Mouse (Mus musculus): Measurements from ENCODE around the gene Ykt6. TPM values are rescaled to one million over a fixed set of nuclear protein-coding genes. Genes with fewer than 3 reads are reported as not detected.
A peak's percentile ranks its signal among the peaks of the same experiment; 100 is the strongest.

Ykt6 gene
- polyA plus RNA-seq, 1 experiment from 2014 or later, result 33.1 TPM

GRCm38 (mm10) chr11:5974053-5974452 is 18.6 kb downstream of the Ykt6 start:
- Histone ChIP-seq H3K36me3 (ENCODE audit: control insufficient read depth, insufficient read depth, low read length) (peaks cover 9% of the 10 kb centered on the region; the same call in 1 of the 2 replicates), H3K4me1 (ENCODE audit: control insufficient read depth, insufficient read depth, low read length) (peaks cover 12% of the 10 kb centered on the region; the same call in 1 of the 2 replicates), H3K9ac (ENCODE audit: low read depth, low read length) (no peak overlapping the region), H3K4me2 (ENCODE audit: low read depth, low read length) (no peak overlapping the region), H3K9me3 (ENCODE audit: control insufficient read depth, low read length) (no peaks in the 10 kb centered on the region), H3K4me3 (ENCODE audit: low read depth, low read length) (no peak overlapping the region), H3K27ac (replicated peaks; ENCODE audit: low read depth, low read length) (no peak overlapping the region), H3K27me3 (replicated peaks; ENCODE audit: control insufficient read depth, insufficient read depth, low read length) (no peaks in the 10 kb centered on the region)
- WGBS, result 53% methylated on average over 6 of the region's 6 CpGs
- no peak for DNase-seq (ENCODE audit: low spot score)
- ATAC-seq (ENCODE audit: low read depth), result no peak

DNA sequence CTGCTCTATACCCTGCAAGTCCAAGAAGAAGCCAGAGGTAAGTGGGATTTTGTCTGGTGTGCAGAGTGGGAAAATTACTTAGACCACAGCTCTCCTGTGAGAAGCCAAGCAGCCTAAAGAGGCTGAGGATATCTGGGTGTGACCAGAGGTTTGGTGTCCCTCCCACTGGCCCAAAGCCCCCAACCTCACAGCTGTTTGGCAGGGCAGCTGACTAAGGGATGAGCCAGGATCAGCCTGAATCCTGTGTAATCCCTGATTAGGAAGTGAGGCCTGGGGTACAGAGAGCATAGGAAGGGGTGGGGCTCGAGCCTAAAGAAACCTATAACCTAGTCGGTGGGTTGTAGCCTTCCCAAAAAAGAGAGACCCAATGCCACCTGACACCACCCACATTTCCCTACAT is 19.6 kb downstream of the Ykt6 start:
- Histone ChIP-seq H3K27me3 (replicated peaks; ENCODE audit: control insufficient read depth, insufficient read depth, low read length) (no peaks in the 10 kb centered on the region), H3K4me2 (ENCODE audit: low read depth, low read length) (no peak overlapping the region), H3K4me1 (ENCODE audit: control insufficient read depth, insufficient read depth, low read length) (peaks cover 12% of the 10 kb centered on the region; the same call in 1 of the 2 replicates), H3K9ac (ENCODE audit: low read depth, low read length) (no peak overlapping the region), H3K9me3 (ENCODE audit: control insufficient read depth, low read length) (no peaks in the 10 kb centered on the region), H3K4me3 (ENCODE audit: low read depth, low read length) (no peak overlapping the region), H3K36me3 (ENCODE audit: control insufficient read depth, insufficient read depth, low read length) (0 out of 2 replicates have a peak, but pooled peaks cover 1% of the 10 kb centered on the region), H3K27ac (replicated peaks; ENCODE audit: low read depth, low read length) (no peak overlapping the region)
- ATAC-seq (ENCODE audit: low read depth) (no peak; the same call in 1 of the 2 replicates), DNase-seq (ENCODE audit: low spot score) (peak; percentile 53)
- 31% methylated on average over 2 of the region's 2 CpGs for WGBS

- peaks cover 10% of the 10 kb centered on the region; the same call in 1 of the 2 replicates for H3K4me1 ChIP-seq (ENCODE audit: control insufficient read depth, insufficient read depth, low read length)
- 21% methylated on average over 8 of the region's 9 CpGs for WGBS
- H3K9ac ChIP-seq (ENCODE audit: low read depth, low read length), result no peak overlapping the region; the same call in 1 of the 2 replicates
- no peaks in the 10 kb centered on the region for H3K36me3 ChIP-seq (ENCODE audit: control insufficient read depth, insufficient read depth, low read length)
- H3K4me2 ChIP-seq (ENCODE audit: low read depth, low read length), result no peak overlapping the region
- no peak overlapping the region for H3K4me3 ChIP-seq (ENCODE audit: low read depth, low read length)
- no peaks in the 10 kb centered on the region for H3K27me3 ChIP-seq (replicated peaks; ENCODE audit: control insufficient read depth, insufficient read depth, low read length)
- ATAC-seq (ENCODE audit: low read depth) (peak; percentile 51), DNase-seq (ENCODE audit: low spot score) (peak; percentile 38)
- no peaks in the 10 kb centered on the region for H3K9me3 ChIP-seq (ENCODE audit: control insufficient read depth, low read length)
- H3K27ac ChIP-seq (replicated peaks; ENCODE audit: low read depth, low read length), result no peak overlapping the region
Measured at GRCm38 (mm10) chr11:5976106-5976505, 20.6 kb downstream of the Ykt6 start.

GRCm38 (mm10) chr11:5979088-5979487 is 23.6 kb downstream of the Ykt6 start:
- Histone ChIP-seq H3K4me2 (ENCODE audit: low read depth, low read length) (no peak overlapping the region), H3K9ac (ENCODE audit: low read depth, low read length) (no peak overlapping the region), H3K4me3 (ENCODE audit: low read depth, low read length) (no peak overlapping the region), H3K27ac (replicated peaks; ENCODE audit: low read depth, low read length) (no peak overlapping the region), H3K9me3 (ENCODE audit: control insufficient read depth, low read length) (no peaks in the 10 kb centered on the region), H3K4me1 (ENCODE audit: control insufficient read depth, insufficient read depth, low read length) (no peaks in the 10 kb centered on the region), H3K27me3 (replicated peaks; ENCODE audit: control insufficient read depth, insufficient read depth, low read length) (no peaks in the 10 kb centered on the region), H3K36me3 (ENCODE audit: control insufficient read depth, insufficient read depth, low read length) (no peaks in the 10 kb centered on the region)
- ATAC-seq (ENCODE audit: low read depth) (no peak), DNase-seq (ENCODE audit: low spot score) (no peak)
- 79% methylated on average over 7 of the region's 7 CpGs for WGBS

GRCm38 (mm10) chr11:5980108-5980507 is 24.6 kb downstream of the Ykt6 start:
- Histone ChIP-seq H3K4me2 (ENCODE audit: low read depth, low read length) (no peak overlapping the region), H3K9ac (ENCODE audit: low read depth, low read length) (no peak overlapping the region), H3K27me3 (replicated peaks; ENCODE audit: control insufficient read depth, insufficient read depth, low read length) (no peaks in the 10 kb centered on the region), H3K4me3 (ENCODE audit: low read depth, low read length) (no peak overlapping the region), H3K9me3 (ENCODE audit: control insufficient read depth, low read length) (no peaks in the 10 kb centered on the region), H3K4me1 (ENCODE audit: control insufficient read depth, insufficient read depth, low read length) (no peaks in the 10 kb centered on the region), H3K36me3 (ENCODE audit: control insufficient read depth, insufficient read depth, low read length) (no peaks in the 10 kb centered on the region), H3K27ac (replicated peaks; ENCODE audit: low read depth, low read length) (no peak overlapping the region)
- 100% methylated on average over 2 of the region's 2 CpGs for WGBS
- ATAC-seq (ENCODE audit: low read depth) (no peak), DNase-seq (ENCODE audit: low spot score) (no peak)

DNA sequence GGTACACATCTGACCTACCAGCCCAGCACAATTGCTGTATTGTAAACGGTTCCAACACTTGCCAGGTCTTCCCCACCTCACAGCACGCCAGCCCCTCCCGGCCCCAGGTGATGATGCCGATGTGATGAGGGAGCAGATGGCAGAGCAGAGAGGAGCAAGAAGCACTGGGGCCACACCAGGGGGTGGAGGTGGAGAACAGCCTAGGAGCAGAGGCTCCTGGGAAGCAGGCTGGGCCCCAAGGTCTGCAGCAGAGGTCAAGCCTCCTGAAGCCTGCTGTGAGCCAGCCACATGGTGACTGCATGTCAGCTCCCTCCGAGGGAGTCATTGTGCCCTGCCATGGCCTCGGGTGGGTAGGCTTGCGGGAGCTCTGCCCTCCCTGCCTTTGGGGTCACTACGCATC is 25.1 kb downstream of the Ykt6 start:
- Histone ChIP-seq H3K4me1 (ENCODE audit: control insufficient read depth, insufficient read depth, low read length) (no peaks in the 10 kb centered on the region), H3K27me3 (replicated peaks; ENCODE audit: control insufficient read depth, insufficient read depth, low read length) (no peaks in the 10 kb centered on the region), H3K36me3 (ENCODE audit: control insufficient read depth, insufficient read depth, low read length) (no peaks in the 10 kb centered on the region), H3K9me3 (ENCODE audit: control insufficient read depth, low read length) (no peaks in the 10 kb centered on the region), H3K9ac (ENCODE audit: low read depth, low read length) (no peak overlapping the region), H3K27ac (replicated peaks; ENCODE audit: low read depth, low read length) (no peak overlapping the region), H3K4me3 (ENCODE audit: low read depth, low read length) (no peak overlapping the region), H3K4me2 (ENCODE audit: low read depth, low read length) (no peak overlapping the region)
- ATAC-seq (ENCODE audit: low read depth), result no peak
- DNase-seq (ENCODE audit: low spot score), result no peak
- WGBS, result 61% methylated on average over 5 of the region's 8 CpGs

GRCm38 (mm10) chr11:5981323-5981722 is 25.8 kb downstream of the Ykt6 start:
- WGBS, result 84% methylated on average over 5 of the region's 7 CpGs
- no peaks in the 10 kb centered on the region for H3K9me3 ChIP-seq (ENCODE audit: control insufficient read depth, low read length)
- H3K4me2 ChIP-seq (ENCODE audit: low read depth, low read length), result no peak overlapping the region
- DNase-seq (ENCODE audit: low spot score) (no peak), ATAC-seq (ENCODE audit: low read depth) (no peak)
- no peak overlapping the region for H3K9ac ChIP-seq (ENCODE audit: low read depth, low read length)
- no peaks in the 10 kb centered on the region for H3K4me1 ChIP-seq (ENCODE audit: control insufficient read depth, insufficient read depth, low read length)
- no peaks in the 10 kb centered on the region for H3K27me3 ChIP-seq (replicated peaks; ENCODE audit: control insufficient read depth, insufficient read depth, low read length)
- H3K36me3 ChIP-seq (ENCODE audit: control insufficient read depth, insufficient read depth, low read length), result no peaks in the 10 kb centered on the region
- H3K27ac ChIP-seq (replicated peaks; ENCODE audit: low read depth, low read length), result no peak overlapping the region
- no peak overlapping the region for H3K4me3 ChIP-seq (ENCODE audit: low read depth, low read length)

- no peaks in the 10 kb centered on the region for H3K36me3 ChIP-seq (ENCODE audit: control insufficient read depth, insufficient read depth, low read length)
- no peak overlapping the region for H3K27ac ChIP-seq (replicated peaks; ENCODE audit: low read depth, low read length)
- no peak for ATAC-seq (ENCODE audit: low read depth)
- H3K27me3 ChIP-seq (replicated peaks; ENCODE audit: control insufficient read depth, insufficient read depth, low read length), result no peaks in the 10 kb centered on the region
- H3K9ac ChIP-seq (ENCODE audit: low read depth, low read length), result no peak overlapping the region
- no peak overlapping the region for H3K4me2 ChIP-seq (ENCODE audit: low read depth, low read length)
- WGBS, result 90% methylated on average over 5 of the region's 5 CpGs
- DNase-seq (ENCODE audit: low spot score), result no peak
- H3K4me1 ChIP-seq (ENCODE audit: control insufficient read depth, insufficient read depth, low read length), result no peaks in the 10 kb centered on the region
- no peaks in the 10 kb centered on the region for H3K9me3 ChIP-seq (ENCODE audit: control insufficient read depth, low read length)
- no peak overlapping the region for H3K4me3 ChIP-seq (ENCODE audit: low read depth, low read length)
Measured at GRCm38 (mm10) chr11:5983629-5984028, 28.1 kb downstream of the Ykt6 start.

DNA sequence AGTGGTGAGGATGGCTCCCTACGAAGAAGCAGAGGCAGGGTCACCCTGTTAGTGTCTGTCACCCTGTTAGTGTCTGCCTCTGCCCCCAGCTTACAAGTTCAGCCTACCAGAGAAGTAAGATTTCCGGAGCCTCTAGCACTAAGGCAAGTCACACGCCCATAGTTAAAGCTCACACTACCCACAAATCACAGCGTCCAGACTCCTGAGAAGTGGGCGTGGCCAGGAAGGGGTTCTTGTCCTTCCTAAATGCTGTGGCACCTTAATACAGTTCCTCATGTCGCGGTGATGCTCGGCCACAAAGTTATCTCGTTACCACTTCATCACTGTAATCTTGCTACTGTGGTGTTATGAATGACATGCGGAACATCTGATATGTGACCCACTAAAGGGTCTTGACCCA is 32.6 kb downstream of the Ykt6 start:
- DNase-seq (ENCODE audit: low spot score), result no peak
- Histone ChIP-seq H3K27me3 (replicated peaks; ENCODE audit: control insufficient read depth, insufficient read depth, low read length) (no peaks in the 10 kb centered on the region), H3K4me2 (ENCODE audit: low read depth, low read length) (no peak overlapping the region), H3K4me3 (ENCODE audit: low read depth, low read length) (no peak overlapping the region), H3K27ac (replicated peaks; ENCODE audit: low read depth, low read length) (no peak overlapping the region), H3K36me3 (ENCODE audit: control insufficient read depth, insufficient read depth, low read length) (no peaks in the 10 kb centered on the region), H3K9ac (ENCODE audit: low read depth, low read length) (no peak overlapping the region), H3K9me3 (ENCODE audit: control insufficient read depth, low read length) (no peaks in the 10 kb centered on the region), H3K4me1 (ENCODE audit: control insufficient read depth, insufficient read depth, low read length) (no peaks in the 10 kb centered on the region)
- 77% methylated on average over 10 of the region's 10 CpGs for WGBS
- ATAC-seq (ENCODE audit: low read depth), result no peak

All from embryonic facial prominence, embryonic 14.5 days (tissue).